Mouse (Mus musculus): ENCODE results near the gene Stx18.

DNA sequence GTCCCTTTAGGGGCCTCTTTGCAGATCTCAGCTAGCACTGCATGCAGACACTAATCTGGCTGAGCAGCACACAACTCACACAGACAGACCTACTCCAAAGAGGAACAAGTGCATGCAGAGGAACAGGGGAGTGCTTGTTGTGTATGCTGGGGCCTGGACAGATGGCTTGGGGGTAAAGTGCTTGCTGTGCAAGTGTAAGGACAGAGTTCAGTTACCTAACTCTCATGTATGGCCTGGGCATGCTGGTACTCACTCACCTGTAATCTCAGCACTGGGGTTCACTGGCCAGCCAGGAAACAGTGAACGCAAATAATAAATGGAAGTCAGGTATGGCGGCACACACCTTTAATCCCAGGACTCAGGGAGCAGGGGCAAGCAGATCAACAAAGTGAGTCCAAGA is 76.0 kb downstream of the Stx18 start:
- no peak for TF ChIP-seq POLR2A (IDR thresholded peaks at IDR 0.05; ENCODE audit: borderline replicate concordance, insufficient read depth, low read length)
- TF ChIP-seq CTCF (IDR thresholded peaks at IDR 0.05; ENCODE audit: borderline replicate concordance, insufficient read depth, low read depth, low read length): no peak

Measured in cerebellum, adult 2 months (tissue).